Mouse (Mus musculus) cerebellum, postnatal 10 days (tissue): Measurements from ENCODE around the gene Sbno1.

ENCODE experiments used
- DNase-seq, 2 experiments: peaks; one replicate each; pipeline ENCODE4 v3.0.0; 2021; ENCODE audit warnings: mixed read lengths in 2 of 2

Gene Sbno1

DNA sequence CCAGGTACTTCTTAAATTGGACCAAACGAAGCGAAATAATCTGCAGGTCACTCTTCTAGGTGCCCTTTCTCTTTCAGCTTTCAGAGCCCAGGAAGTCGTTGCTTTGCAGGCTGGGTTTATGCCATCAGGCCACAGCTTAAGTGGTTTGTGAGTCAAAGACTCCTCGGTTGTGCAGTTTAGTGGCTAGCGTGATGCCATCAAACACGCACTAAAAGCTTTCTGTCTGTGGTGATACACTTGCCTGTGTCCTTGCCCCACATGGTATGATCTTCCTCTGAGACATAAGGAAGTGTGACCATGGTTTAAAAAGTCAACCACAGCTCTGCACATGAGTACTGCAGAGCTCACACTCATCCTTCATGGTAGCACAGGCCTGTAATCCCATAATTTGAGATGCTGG, 95.7 kb downstream of the Sbno1 start:
- no peak for DNase-seq

DNA sequence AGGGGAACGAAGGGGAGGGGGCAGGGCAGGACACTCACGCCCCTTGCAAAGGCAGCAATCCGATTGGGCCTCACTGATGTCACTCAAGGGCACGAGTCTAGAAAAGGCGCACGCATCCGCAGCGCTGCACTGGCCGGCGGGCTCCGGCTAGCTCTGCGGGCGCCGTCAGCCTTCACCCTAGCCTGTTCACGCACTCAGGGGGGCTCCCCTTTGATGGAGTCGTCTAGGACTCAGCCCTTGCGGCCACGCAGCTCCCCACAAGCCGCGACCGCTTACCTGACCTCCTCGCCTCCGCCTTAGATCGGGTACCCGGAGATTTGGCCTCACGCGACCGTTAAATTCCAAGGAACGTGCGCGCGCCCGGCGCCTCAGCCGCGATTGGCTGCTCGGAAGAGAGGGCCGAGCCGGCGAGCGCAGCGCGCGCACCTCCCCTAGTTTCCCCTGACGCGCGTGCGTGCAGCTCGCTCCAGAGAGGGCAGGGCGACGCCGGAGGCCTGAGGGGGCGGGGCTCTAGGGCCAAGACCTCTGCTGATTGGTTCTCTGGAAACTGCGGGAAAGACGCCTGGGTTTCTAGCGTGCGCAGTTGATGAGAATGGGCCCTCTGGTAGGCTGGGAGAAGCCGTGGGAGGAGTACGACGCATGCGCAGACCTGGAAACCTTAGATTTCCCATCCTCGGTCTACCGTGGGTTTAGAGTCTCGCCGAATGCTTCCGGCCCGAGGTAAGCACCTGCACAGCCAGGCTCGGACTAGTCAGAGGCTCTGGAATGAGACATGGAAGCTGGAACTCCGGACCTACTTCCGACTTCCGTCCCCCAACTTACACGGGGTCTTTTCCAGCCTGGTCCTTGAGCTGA, 98.1 kb downstream of the Sbno1 start, which contains the start of the genes Mphosph9 and 2810006K23Rik:
Gene Mphosph9, minus strand, starts transcription at position 463 of the 855 bp plus-strand sequence.
Gene 2810006K23Rik, plus strand, starts transcription at position 580 of the 855 bp plus-strand sequence.
- peak; percentile 100 for DNase-seq

DNA sequence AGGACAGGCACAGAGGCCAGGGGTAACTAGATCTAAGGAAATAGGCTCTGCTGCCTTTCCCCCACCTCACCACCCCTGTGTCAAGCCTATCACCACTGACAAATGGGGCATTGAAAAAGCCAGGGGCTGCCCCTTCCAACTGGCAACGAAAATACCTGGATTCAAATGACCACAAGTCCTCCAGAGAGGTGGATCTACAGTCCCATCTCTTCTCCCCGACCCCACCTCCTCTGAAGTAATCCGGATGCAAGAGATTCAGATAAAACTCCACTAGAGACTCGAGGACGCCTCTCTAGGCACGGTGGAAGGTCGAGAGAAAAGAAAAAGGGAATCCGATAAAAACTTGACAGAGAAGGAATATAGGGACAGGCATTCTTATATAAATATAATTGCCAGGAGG, 99.0 kb downstream of the Sbno1 start:
- DNase-seq, result no peak
